Mouse (Mus musculus) limb, embryonic 14.5 days (tissue): ENCODE measurements around the gene Sord. TPM values are rescaled to one million over a fixed set of nuclear protein-coding genes. Genes with fewer than 3 reads are reported as not detected.
"Not testable (repeated sequence)": the region's sequence is repeated elsewhere in the genome, so short reads cannot be mapped to it uniquely, and the experiment has no call there.

Experiments
- ATAC-seq: fragments of 200-750 bp; cut with Nextera tagmentation; 2 replicates; pipeline ENCODE4 v1.8.0; 2017; ENCODE audit warnings: low read depth, moderate number of reproducible peaks, moderate TSS enrichment; ENCODE audit not compliant: low FRiP score
- DNase-seq: peaks from one replicate; pipeline ENCODE4 v3.0.0-alpha.2; 2015; ENCODE audit warnings: low spot score
- H3K27ac ChIP-seq: fragments of 300-500 bp; sonication (generic); replicated peaks from 2 replicates; pipeline ENCODE4 v1.5.1; 2014; ENCODE audit warnings: low read depth, mild to moderate bottlenecking, low read length, moderate library complexity, mixed read lengths
- H3K27me3 ChIP-seq: fragments of 300-500 bp; sonication (generic); 2 replicates; pipeline ENCODE4 v1.6.1; 2014; ENCODE audit warnings: low read length, mixed read lengths; ENCODE audit not compliant: control insufficient read depth, insufficient read depth
- H3K36me3 ChIP-seq: fragments of 300-500 bp; sonication (generic); 2 replicates; pipeline ENCODE4 v1.6.1; 2014; ENCODE audit warnings: mild to moderate bottlenecking, low read length, moderate library complexity, mixed read lengths; ENCODE audit not compliant: control insufficient read depth, insufficient read depth
- H3K4me1 ChIP-seq: fragments of 300-500 bp; sonication (generic); 2 replicates; pipeline ENCODE4 v1.6.1; 2014; ENCODE audit warnings: antibody characterized with exemption, low read length, mixed read lengths; ENCODE audit not compliant: control insufficient read depth, insufficient read depth
- H3K4me2 ChIP-seq: fragments of 300-500 bp; sonication (generic); replicated peaks from 2 replicates; pipeline ENCODE4 v1.6.1; 2014; ENCODE audit warnings: low read depth, mild to moderate bottlenecking, low read length, moderate library complexity; ENCODE audit not compliant: severe bottlenecking
- H3K4me3 ChIP-seq: fragments of 300-500 bp; sonication (generic); replicated peaks from 2 replicates; pipeline ENCODE4 v1.5.1; 2014; ENCODE audit warnings: low read length
- H3K9ac ChIP-seq: fragments of 300-500 bp; sonication (generic); 2 replicates; pipeline ENCODE4 v1.6.1; 2014; ENCODE audit warnings: mild to moderate bottlenecking, low read depth, low read length, moderate library complexity; ENCODE audit not compliant: severe bottlenecking
- H3K9me3 ChIP-seq: fragments of 300-500 bp; sonication (generic); 2 replicates; pipeline ENCODE4 v1.6.1; 2016; ENCODE audit warnings: low read length; ENCODE audit not compliant: control insufficient read depth
- POLR2A ChIP-seq: fragments of 200-500 bp; IDR thresholded peaks from 2 replicates; pipeline ENCODE4 v1.8.0; 2012; ENCODE audit warnings: inconsistent platforms, mild to moderate bottlenecking, moderate library complexity, borderline replicate concordance; ENCODE audit not compliant: insufficient read depth, insufficient read length; ENCODE audit errors: extremely low read depth
- WGBS: fragments of 180-500 bp; shearing (Covaris S2); extraction: QIAGEN DNeasy Blood & Tissue Kit; methylation state at CpG from one replicate; pipeline ENCODE4 v1.1.7; 2014; 5-methylcytosine and 5-hydroxymethylcytosine counted together
- polyA plus RNA-seq, 2 experiments: library from polyadenylated mRNA; depleted of rRNA in 1 of 2; stranded (reverse) in 1 of 2; unstranded in 1 of 2; fragments of >200 nt; fragmentation: Nextera tagmentation in 1 of 2; extraction: Ambion mirVana in 1 of 2; gene quantifications; 2 replicates each; pipeline versions ENCODE4 v1.2.1 to v1.2.3; 2012 to 2014

Sord gene
- polyA plus RNA-seq, 2 experiments = 17.6 to 30.8 TPM

GRCm38 (mm10) chr2:122194509-122194929 lies 40.0 kb upstream of the Sord start:
- WGBS = 55% methylated on average over 1 of the region's 1 CpGs
- ATAC-seq = no peak

GRCm38 (mm10) chr2:122201501-122201900 lies 33.0 kb upstream of the Sord start:
- 81% methylated on average over 1 of the region's 1 CpGs for WGBS
- no peak for TF ChIP-seq POLR2A

More at GRCm38 (mm10) chr2:122194509-122194929, 40.0 kb upstream of the Sord start:
- no peak overlapping the region for H3K9ac ChIP-seq
- no peak overlapping the region for H3K4me2 ChIP-seq
- H3K27ac ChIP-seq = no peak overlapping the region
- H3K9me3 ChIP-seq = no peaks in the 10 kb centered on the region
- no peaks in the 10 kb centered on the region for H3K36me3 ChIP-seq
- H3K4me1 ChIP-seq = no peaks in the 10 kb centered on the region
- no peak for TF ChIP-seq POLR2A
- DNase-seq = peak; percentile 68
- no peaks in the 10 kb centered on the region for H3K27me3 ChIP-seq
- no peak overlapping the region for H3K4me3 ChIP-seq

GRCm38 (mm10) chr2:122206440-122207107 lies 28.0 kb upstream of the Sord start:
- 35% methylated on average over 2 of the region's 2 CpGs for WGBS

More at GRCm38 (mm10) chr2:122201501-122201900, 33.0 kb upstream of the Sord start:
- H3K36me3 ChIP-seq = no peaks in the 10 kb centered on the region
- H3K4me2 ChIP-seq = no peak overlapping the region
- no peaks in the 10 kb centered on the region for H3K4me1 ChIP-seq
- no peaks in the 10 kb centered on the region for H3K9me3 ChIP-seq
- ATAC-seq (no peak), DNase-seq (no peak)
- no peak overlapping the region for H3K9ac ChIP-seq
- no peak overlapping the region for H3K4me3 ChIP-seq
- H3K27me3 ChIP-seq = no peaks in the 10 kb centered on the region
- H3K27ac ChIP-seq = no peak overlapping the region

GRCm38 (mm10) chr2:122210534-122211228 lies 23.9 kb upstream of the Sord start:
- Histone ChIP-seq H3K4me3 (no peak overlapping the region), H3K9me3 (no peaks in the 10 kb centered on the region), H3K4me2 (no peak overlapping the region), H3K27ac (no peak overlapping the region), H3K27me3 (no peaks in the 10 kb centered on the region), H3K4me1 (no peaks in the 10 kb centered on the region), H3K36me3 (no peaks in the 10 kb centered on the region), H3K9ac (no peak overlapping the region)
- no peak for ATAC-seq
- WGBS = 59% methylated on average over 3 of the region's 3 CpGs
- DNase-seq = no peak
- TF ChIP-seq POLR2A = no peak

More at GRCm38 (mm10) chr2:122206440-122207107, 28.0 kb upstream of the Sord start:
- no peak for TF ChIP-seq POLR2A
- H3K9me3 ChIP-seq = no peaks in the 10 kb centered on the region
- no peaks in the 10 kb centered on the region for H3K27me3 ChIP-seq
- H3K36me3 ChIP-seq = no peaks in the 10 kb centered on the region
- DNase-seq (no peak), ATAC-seq (no peak)
- H3K4me3 ChIP-seq = no peak overlapping the region
- no peak overlapping the region for H3K4me2 ChIP-seq
- no peaks in the 10 kb centered on the region for H3K4me1 ChIP-seq
- no peak overlapping the region for H3K27ac ChIP-seq
- H3K9ac ChIP-seq = no peak overlapping the region

- not testable (repeated sequence) for H3K27me3 ChIP-seq, H3K27ac ChIP-seq, H3K4me2 ChIP-seq, DNase-seq, ATAC-seq, H3K4me1 ChIP-seq, H3K9me3 ChIP-seq, H3K4me3 ChIP-seq, H3K9ac ChIP-seq, H3K36me3 ChIP-seq
- 95% methylated on average over 4 of the region's 4 CpGs for WGBS
Measured at GRCm38 (mm10) chr2:122217075-122217474, 17.5 kb upstream of the Sord start.
